Mouse (Mus musculus): ENCODE data around the gene Nek7. TPM values are rescaled to one million over a fixed set of nuclear protein-coding genes. Genes with fewer than 3 reads are reported as not detected.

Gene Nek7
- polyA plus RNA-seq, 1 experiment, result 30.6 TPM

DNA sequence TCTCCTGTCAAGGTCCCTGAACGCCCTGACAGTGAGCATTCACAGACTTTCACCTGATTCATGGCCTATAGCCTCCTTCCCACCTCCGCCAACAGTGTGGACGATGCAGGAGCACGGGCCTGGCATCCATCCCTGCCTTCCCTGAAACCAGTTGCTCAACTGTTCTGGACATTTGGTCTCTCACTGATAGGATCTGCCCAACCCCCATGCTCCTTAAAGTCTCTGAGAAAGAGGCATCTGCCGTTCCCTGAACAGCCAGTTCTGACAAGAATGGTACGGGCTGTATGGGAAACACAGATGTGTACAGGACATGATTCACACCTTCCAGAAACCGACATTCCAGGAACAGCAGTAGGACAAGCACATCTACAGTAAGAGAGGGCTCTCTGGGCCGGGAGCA is 13.2 kb downstream of the Nek7 start:
- H3K27me3 ChIP-seq (ENCODE audit: control insufficient read depth, insufficient read depth, low read length, poor library complexity, severe bottlenecking), result no peaks in the 10 kb centered on the region
- H3K4me1 ChIP-seq (ENCODE audit: control insufficient read depth, insufficient read depth, low read length), result peaks cover 2% of the 10 kb centered on the region
- no peak overlapping the region for H3K27ac ChIP-seq (ENCODE audit: insufficient read depth, low read length)
- no peak overlapping the region for H3K4me3 ChIP-seq (ENCODE audit: low read depth, low read length)
- TF ChIP-seq POLR2A (IDR thresholded peaks at IDR 0.05; ENCODE audit: insufficient read depth, low read length) (no peak), CTCF (IDR thresholded peaks at IDR 0.05; ENCODE audit: low read depth, low read length) (no peak), EP300 (IDR thresholded peaks at IDR 0.05; ENCODE audit: insufficient read depth, low read depth, low read length) (no peak)
- no peaks in the 10 kb centered on the region; the same call in 1 of the 2 replicates for H3K9me3 ChIP-seq (replicated peaks; ENCODE audit: control insufficient read depth, insufficient read depth, low read length, poor library complexity, severe bottlenecking)
- no peak overlapping the region for H3K9ac ChIP-seq (ENCODE audit: low read depth, poor library complexity, severe bottlenecking)
- H3K36me3 ChIP-seq (ENCODE audit: control insufficient read depth, insufficient read depth, low read length, poor library complexity, severe bottlenecking), result no peaks in the 10 kb centered on the region

DNA sequence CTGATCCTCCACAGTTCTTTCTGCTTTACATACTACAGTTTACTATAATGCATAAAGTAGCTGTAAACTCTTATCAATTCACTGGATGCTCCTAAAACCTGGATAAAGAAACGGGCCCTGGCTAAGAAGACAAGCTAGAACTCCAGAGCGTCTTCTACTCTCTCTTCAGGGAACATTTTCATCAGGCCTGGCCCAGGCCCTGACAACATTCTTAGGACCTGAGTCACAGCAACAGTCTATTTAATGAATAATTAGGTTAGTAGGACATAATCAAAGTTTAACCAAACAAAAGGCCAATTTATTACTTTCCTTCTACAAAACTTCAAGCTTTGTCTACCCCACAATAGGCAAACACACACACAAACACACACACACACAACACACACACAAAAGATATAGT is 15.2 kb downstream of the Nek7 start:
- H3K4me3 ChIP-seq (ENCODE audit: low read depth, low read length), result no peak overlapping the region
- H3K9me3 ChIP-seq (replicated peaks; ENCODE audit: control insufficient read depth, insufficient read depth, low read length, poor library complexity, severe bottlenecking), result no peaks in the 10 kb centered on the region; the same call in 1 of the 2 replicates
- H3K27me3 ChIP-seq (ENCODE audit: control insufficient read depth, insufficient read depth, low read length, poor library complexity, severe bottlenecking), result no peaks in the 10 kb centered on the region
- no peaks in the 10 kb centered on the region for H3K36me3 ChIP-seq (ENCODE audit: control insufficient read depth, insufficient read depth, low read length, poor library complexity, severe bottlenecking)
- no peak for TF ChIP-seq EP300 (IDR thresholded peaks at IDR 0.05; ENCODE audit: insufficient read depth, low read depth, low read length)
- no peak for TF ChIP-seq CTCF (IDR thresholded peaks at IDR 0.05; ENCODE audit: low read depth, low read length)
- no peak for TF ChIP-seq POLR2A (IDR thresholded peaks at IDR 0.05; ENCODE audit: insufficient read depth, low read length)
- H3K9ac ChIP-seq (ENCODE audit: low read depth, poor library complexity, severe bottlenecking), result no peak overlapping the region
- peaks cover 2% of the 10 kb centered on the region for H3K4me1 ChIP-seq (ENCODE audit: control insufficient read depth, insufficient read depth, low read length)
- no peak overlapping the region for H3K27ac ChIP-seq (ENCODE audit: insufficient read depth, low read length)

DNA sequence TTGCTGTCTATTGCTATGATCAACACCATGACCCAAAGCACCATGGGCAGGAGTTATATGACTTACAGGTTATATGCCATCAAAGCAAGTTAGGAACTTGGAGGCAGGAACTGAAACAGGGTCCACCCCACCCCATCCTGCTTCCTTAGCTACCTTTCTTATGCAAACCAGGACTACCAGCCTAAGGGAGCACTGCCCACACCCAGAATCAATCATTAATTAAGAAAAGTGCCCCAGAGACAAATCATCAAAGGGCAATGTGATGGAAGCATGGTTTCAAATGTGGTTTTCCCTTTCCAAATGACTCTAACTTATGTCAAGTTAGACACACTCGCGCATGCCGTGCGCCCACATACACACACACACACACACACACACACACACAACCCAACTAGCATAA is 16.0 kb downstream of the Nek7 start:
- Histone ChIP-seq H3K9me3 (replicated peaks; ENCODE audit: control insufficient read depth, insufficient read depth, low read length, poor library complexity, severe bottlenecking) (no peaks in the 10 kb centered on the region; the same call in 1 of the 2 replicates), H3K36me3 (ENCODE audit: control insufficient read depth, insufficient read depth, low read length, poor library complexity, severe bottlenecking) (no peaks in the 10 kb centered on the region), H3K4me1 (ENCODE audit: control insufficient read depth, insufficient read depth, low read length) (no peaks in the 10 kb centered on the region), H3K27ac (ENCODE audit: insufficient read depth, low read length) (no peak overlapping the region), H3K27me3 (ENCODE audit: control insufficient read depth, insufficient read depth, low read length, poor library complexity, severe bottlenecking) (no peaks in the 10 kb centered on the region), H3K4me3 (ENCODE audit: low read depth, low read length) (no peak overlapping the region), H3K9ac (ENCODE audit: low read depth, poor library complexity, severe bottlenecking) (no peak overlapping the region)
- no peak for TF ChIP-seq CTCF (IDR thresholded peaks at IDR 0.05; ENCODE audit: low read depth, low read length)
- TF ChIP-seq POLR2A (IDR thresholded peaks at IDR 0.05; ENCODE audit: insufficient read depth, low read length), result no peak
- TF ChIP-seq EP300 (IDR thresholded peaks at IDR 0.05; ENCODE audit: insufficient read depth, low read depth, low read length), result no peak

DNA sequence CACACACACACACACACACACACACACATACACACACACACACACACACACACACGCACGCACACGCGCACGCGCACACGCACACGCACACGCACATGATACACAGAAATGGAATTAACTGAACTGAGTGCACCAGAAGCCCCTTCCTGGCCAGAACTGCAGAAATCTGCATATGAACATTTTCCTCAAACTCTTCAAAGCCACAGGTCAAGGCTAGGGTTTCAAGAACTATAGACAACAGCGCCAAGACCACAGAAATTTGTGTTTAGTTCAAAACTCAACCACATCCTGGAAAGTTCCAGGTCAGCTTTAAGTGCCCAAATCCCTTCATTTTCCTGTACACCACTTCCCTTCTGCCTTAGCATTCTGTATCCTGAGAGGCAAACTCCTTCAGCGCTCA is 21.9 kb downstream of the Nek7 start:
- no peaks in the 10 kb centered on the region for H3K36me3 ChIP-seq (ENCODE audit: control insufficient read depth, insufficient read depth, low read length, poor library complexity, severe bottlenecking)
- no peaks in the 10 kb centered on the region for H3K9me3 ChIP-seq (replicated peaks; ENCODE audit: control insufficient read depth, insufficient read depth, low read length, poor library complexity, severe bottlenecking)
- H3K9ac ChIP-seq (ENCODE audit: low read depth, poor library complexity, severe bottlenecking), result no peak overlapping the region
- no peak overlapping the region for H3K27ac ChIP-seq (ENCODE audit: insufficient read depth, low read length)
- no peak overlapping the region for H3K4me3 ChIP-seq (ENCODE audit: low read depth, low read length)
- no peaks in the 10 kb centered on the region for H3K4me1 ChIP-seq (ENCODE audit: control insufficient read depth, insufficient read depth, low read length)
- TF ChIP-seq POLR2A (IDR thresholded peaks at IDR 0.05; ENCODE audit: insufficient read depth, low read length) (no peak), CTCF (IDR thresholded peaks at IDR 0.05; ENCODE audit: low read depth, low read length) (no peak), EP300 (IDR thresholded peaks at IDR 0.05; ENCODE audit: insufficient read depth, low read depth, low read length) (no peak)
- no peaks in the 10 kb centered on the region for H3K27me3 ChIP-seq (ENCODE audit: control insufficient read depth, insufficient read depth, low read length, poor library complexity, severe bottlenecking)

DNA sequence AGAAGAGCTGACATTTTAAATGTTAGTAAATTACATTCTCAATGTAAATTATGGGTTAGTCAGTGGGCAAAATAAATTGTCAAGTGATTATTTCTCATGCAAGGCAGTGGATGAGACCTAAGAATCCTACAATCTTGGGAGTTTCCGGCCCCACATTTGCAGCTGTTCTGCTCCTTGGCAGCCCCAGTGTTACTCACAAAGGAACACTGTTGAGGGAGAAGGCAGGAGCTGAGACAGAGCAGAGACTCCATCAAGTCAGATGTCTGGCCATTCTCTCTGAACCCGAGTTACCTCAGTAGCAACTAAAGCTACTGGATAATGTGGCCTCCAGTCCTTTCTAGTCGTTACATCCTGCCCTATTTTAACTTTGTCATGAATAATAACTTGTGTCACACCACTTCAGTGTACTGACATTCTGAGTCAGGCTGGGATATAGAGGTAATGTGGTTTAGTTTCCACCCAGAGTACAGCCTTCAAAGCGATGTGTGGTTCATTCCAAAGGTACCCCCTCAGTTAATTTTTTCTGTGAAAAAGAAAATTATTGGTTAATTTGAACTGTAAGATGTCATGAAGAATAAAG is 23.7 kb downstream of the Nek7 start:
- Histone ChIP-seq H3K9ac (ENCODE audit: low read depth, poor library complexity, severe bottlenecking) (no peak overlapping the region), H3K4me1 (ENCODE audit: control insufficient read depth, insufficient read depth, low read length) (no peaks in the 10 kb centered on the region), H3K27ac (ENCODE audit: insufficient read depth, low read length) (no peak overlapping the region), H3K4me3 (ENCODE audit: low read depth, low read length) (no peak overlapping the region), H3K27me3 (ENCODE audit: control insufficient read depth, insufficient read depth, low read length, poor library complexity, severe bottlenecking) (no peaks in the 10 kb centered on the region), H3K9me3 (replicated peaks; ENCODE audit: control insufficient read depth, insufficient read depth, low read length, poor library complexity, severe bottlenecking) (no peaks in the 10 kb centered on the region), H3K36me3 (ENCODE audit: control insufficient read depth, insufficient read depth, low read length, poor library complexity, severe bottlenecking) (no peaks in the 10 kb centered on the region)
- no peak for TF ChIP-seq EP300 (IDR thresholded peaks at IDR 0.05; ENCODE audit: insufficient read depth, low read depth, low read length)
- no peak for TF ChIP-seq POLR2A (IDR thresholded peaks at IDR 0.05; ENCODE audit: insufficient read depth, low read length)
- no peak for TF ChIP-seq CTCF (IDR thresholded peaks at IDR 0.05; ENCODE audit: low read depth, low read length)

DNA sequence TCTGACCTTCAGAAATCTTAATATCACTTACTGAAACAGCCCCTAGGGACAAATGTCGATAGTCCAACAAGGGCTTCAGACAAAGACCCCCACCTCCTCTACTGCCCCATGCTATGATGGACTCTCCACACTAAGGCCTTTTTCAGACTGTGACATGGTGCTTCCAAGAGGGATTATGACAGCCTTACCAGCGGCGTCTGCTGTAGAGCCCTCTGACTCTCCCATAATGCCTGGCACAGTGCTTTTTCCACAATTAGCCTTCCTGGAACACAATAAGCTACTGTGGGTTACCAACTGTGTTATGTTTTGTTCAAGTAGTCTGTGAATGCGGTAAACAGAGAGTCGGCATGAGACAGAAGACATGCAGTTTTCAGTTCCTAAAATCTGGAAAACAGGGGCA is 25.0 kb downstream of the Nek7 start:
- no peak for TF ChIP-seq EP300 (IDR thresholded peaks at IDR 0.05; ENCODE audit: insufficient read depth, low read depth, low read length)
- TF ChIP-seq POLR2A (IDR thresholded peaks at IDR 0.05; ENCODE audit: insufficient read depth, low read length), result no peak
- no peak for TF ChIP-seq CTCF (IDR thresholded peaks at IDR 0.05; ENCODE audit: low read depth, low read length)
- H3K27ac ChIP-seq (ENCODE audit: insufficient read depth, low read length), result no peak overlapping the region
- no peak overlapping the region for H3K9ac ChIP-seq (ENCODE audit: low read depth, poor library complexity, severe bottlenecking)
- H3K4me1 ChIP-seq (ENCODE audit: control insufficient read depth, insufficient read depth, low read length), result no peaks in the 10 kb centered on the region
- no peaks in the 10 kb centered on the region for H3K27me3 ChIP-seq (ENCODE audit: control insufficient read depth, insufficient read depth, low read length, poor library complexity, severe bottlenecking)
- H3K9me3 ChIP-seq (replicated peaks; ENCODE audit: control insufficient read depth, insufficient read depth, low read length, poor library complexity, severe bottlenecking), result no peaks in the 10 kb centered on the region
- H3K36me3 ChIP-seq (ENCODE audit: control insufficient read depth, insufficient read depth, low read length, poor library complexity, severe bottlenecking), result no peaks in the 10 kb centered on the region
- no peak overlapping the region for H3K4me3 ChIP-seq (ENCODE audit: low read depth, low read length)
